ENCODE assay signal across 8 mouse cellular contexts in genomic region chr17:26676616-26677376, GRCm38 (mm10). TPM values are rescaled to one million over a fixed set of nuclear protein-coding genes. Genes with fewer than 3 reads are reported as not detected.
A peak's percentile ranks its signal among the peaks of the same experiment; 100 is the strongest.
DNase-seq lines count a peak whose midpoint lies in the region; ATAC-seq lines count a peak whose summit lies in the region.

No protein-coding gene starts in this region.

- H3K9me3 ChIP-seq in embryonic facial prominence, embryonic 12.5 days: no peaks in the 10 kb centered on the region
- H3K9me3 ChIP-seq in neural tube, embryonic 14.5 days (ENCODE audit: control insufficient read depth, low read length): no peaks in the 10 kb centered on the region

- H3K27me3 ChIP-seq in embryonic facial prominence, embryonic 12.5 days: no peaks in the 10 kb centered on the region
- H3K27me3 ChIP-seq in neural tube, embryonic 14.5 days (ENCODE audit: control insufficient read depth, insufficient read depth, low read length): no peaks in the 10 kb centered on the region

- H3K36me3 ChIP-seq in embryonic facial prominence, embryonic 12.5 days: no peaks in the 10 kb centered on the region
- no peaks in the 10 kb centered on the region for H3K36me3 ChIP-seq in neural tube, embryonic 14.5 days (ENCODE audit: control insufficient read depth, insufficient read depth, low read length)

- peak overlapping the region; percentile 43 for H3K27ac ChIP-seq in embryonic facial prominence, embryonic 12.5 days
- peak overlapping the region; percentile 83 for H3K27ac ChIP-seq in neural tube, embryonic 14.5 days (ENCODE audit: low read depth, low read length)

- peaks cover 12% of the 10 kb centered on the region; the same call in 1 of the 2 replicates for H3K4me1 ChIP-seq in embryonic facial prominence, embryonic 12.5 days
- H3K4me1 ChIP-seq in neural tube, embryonic 14.5 days (ENCODE audit: control insufficient read depth, insufficient read depth, low read length): peaks cover 24% of the 10 kb centered on the region

- WGBS in embryonic facial prominence, embryonic 12.5 days: 3% methylated on average over 26 of the region's 26 CpGs
- 3% methylated on average over 26 of the region's 26 CpGs for WGBS in neural tube, embryonic 14.5 days

- H3K4me2 ChIP-seq in embryonic facial prominence, embryonic 12.5 days (replicated peaks): peak overlapping the region; percentile 59
- H3K4me2 ChIP-seq in neural tube, embryonic 14.5 days (ENCODE audit: low read depth, low read length): peak overlapping the region; percentile 84

- peak; percentile 53; the same call in 1 of the 2 replicates for ATAC-seq in embryonic facial prominence, embryonic 12.5 days (ENCODE audit: insufficient number of reproducible peaks, insufficient read depth, low FRiP score, low TSS enrichment)
- ATAC-seq in neural tube, embryonic 14.5 days (ENCODE audit: low read depth): peak; percentile 87

- peak; percentile 72 for DNase-seq in CD4-positive, CD25-positive, alpha-beta regulatory T cell, adult 2 months (ENCODE audit: low read depth, low spot score)
- peak; percentile 73 for DNase-seq in NIH3T3 (ENCODE audit: low read depth)
- peak; percentile 83 to 87 for DNase-seq in heart, adult 9 months (ENCODE audit: low spot score in 2 of 2)
- peak; percentile 58 to 66 for DNase-seq in kidney, adult 8-10 months
- DNase-seq in lung, adult 18-20 months: peak; percentile 77 to 85
- DNase-seq in yolk sac, embryonic 10.5 days (ENCODE audit: low spot score): no peak

- H3K4me3 ChIP-seq in embryonic facial prominence, embryonic 12.5 days: peak overlapping the region; percentile 91
- H3K4me3 ChIP-seq in neural tube, embryonic 14.5 days (ENCODE audit: low read depth, low read length): peak overlapping the region; percentile 60

- H3K9ac ChIP-seq in embryonic facial prominence, embryonic 12.5 days: peak overlapping the region; percentile 66
- H3K9ac ChIP-seq in neural tube, embryonic 14.5 days (replicated peaks; ENCODE audit: low read depth, low read length): peak overlapping the region; percentile 58

RNA-seq across cellular contexts. Expression of gene Atp6v0e, which starts 13.8 kb away (rescaled TPM):
- polyA plus RNA-seq in embryonic facial prominence, embryonic 12.5 days (2016; fragmentation: Nextera tagmentation; extraction: Ambion mirVana): 118 and 119 TPM in 2 replicates
- polyA plus RNA-seq in neural tube, embryonic 14.5 days (2014; fragmentation: Nextera tagmentation; extraction: Ambion mirVana): 76.5 and 85.8 TPM in 2 replicates

RNA-seq across cellular contexts. Expression of gene Crebrf, which starts 38.7 kb away (rescaled TPM):
- polyA plus RNA-seq in embryonic facial prominence, embryonic 12.5 days (2016; fragmentation: Nextera tagmentation; extraction: Ambion mirVana): 5.6 and 6.0 TPM in 2 replicates
- polyA plus RNA-seq in neural tube, embryonic 14.5 days (2014; fragmentation: Nextera tagmentation; extraction: Ambion mirVana): 9.1 and 15.1 TPM in 2 replicates
